Mouse (Mus musculus): ENCODE measurements around the gene Gabrr2.

The Gabrr2 gene

GRCm38 (mm10) chr4:33062981-33063380 is at the start of gene Gabrr2:
Gene Gabrr2, plus strand, starts transcription at chr4:33062999.
- no peak for DNase-seq (ENCODE audit: low read depth)

DNA sequence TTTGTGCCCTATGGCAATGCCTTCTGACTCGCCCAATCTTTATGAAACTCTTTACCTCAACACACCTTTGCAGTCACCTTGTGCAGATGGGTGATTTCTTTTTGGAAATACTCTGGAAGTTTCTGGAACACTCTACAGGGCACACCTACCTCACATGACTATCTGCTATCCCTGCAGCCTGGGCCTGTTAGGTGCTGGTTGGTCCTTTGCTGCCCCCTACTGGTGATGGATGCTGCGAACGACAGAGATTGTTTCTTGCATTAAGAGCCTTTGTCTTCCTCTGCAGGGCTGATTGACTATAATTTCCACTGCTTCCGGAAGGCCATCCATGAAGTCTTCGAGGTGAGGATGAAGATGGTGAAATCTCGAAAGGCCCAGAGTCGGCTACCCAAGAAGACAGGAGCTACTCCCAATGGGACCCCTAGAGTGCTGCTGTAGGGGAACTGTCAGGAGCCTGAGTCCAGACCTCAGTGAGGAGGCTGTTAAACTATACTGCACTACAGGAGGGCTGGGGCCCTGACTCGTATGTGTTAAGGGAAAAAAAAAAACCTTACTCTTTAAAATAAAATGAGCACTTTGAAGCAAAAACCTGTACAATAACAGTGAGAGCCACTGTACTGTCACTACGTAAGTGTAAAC is 44.3 kb upstream of the Gabrr2 start:
- peak; percentile 92 for DNase-seq (ENCODE audit: low read depth)

GRCm38 (mm10) chr4:33024420-33024819 is 38.4 kb upstream of the Gabrr2 start:
- DNase-seq (ENCODE audit: low read depth): no peak

GRCm38 (mm10) chr4:33029104-33029503 is 33.7 kb upstream of the Gabrr2 start:
- peak; percentile 51 for DNase-seq (ENCODE audit: low read depth)

- DNase-seq (ENCODE audit: low read depth): no peak
Measured at GRCm38 (mm10) chr4:33030264-33031194, 32.3 kb upstream of the Gabrr2 start.

GRCm38 (mm10) chr4:33031195-33031960 is 31.4 kb upstream of the Gabrr2 start, which contains the start of gene Ube2j1:
Gene Ube2j1, plus strand, starts transcription at chr4:33031416.
- peak; percentile 88 for DNase-seq (ENCODE audit: low read depth)

- DNase-seq (ENCODE audit: low read depth): peak; percentile 49
Measured at GRCm38 (mm10) chr4:33032045-33032444, 30.8 kb upstream of the Gabrr2 start.

- DNase-seq (ENCODE audit: low read depth): peak; percentile 62
Measured at GRCm38 (mm10) chr4:33033515-33033914, 29.3 kb upstream of the Gabrr2 start.

DNA sequence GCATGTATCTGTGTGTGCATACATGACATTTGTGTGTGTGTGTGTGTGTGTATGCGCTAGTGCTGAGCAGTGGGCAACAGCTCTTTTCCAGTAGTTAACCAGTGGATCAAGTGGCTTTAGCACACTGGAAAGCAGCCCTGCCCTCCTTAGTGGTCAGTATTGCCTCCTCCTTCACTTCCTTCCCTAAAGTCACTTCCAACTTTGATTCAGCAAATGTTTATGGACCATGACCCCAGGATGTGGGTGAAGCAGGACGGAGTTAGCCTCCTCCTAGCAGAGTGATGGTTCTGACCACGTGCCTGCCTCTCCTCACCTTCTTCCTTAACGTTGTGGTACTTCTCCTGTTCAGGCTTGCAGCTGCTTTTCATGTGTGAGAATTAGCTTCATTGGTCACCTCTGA is 23.0 kb upstream of the Gabrr2 start:
- no peak for DNase-seq (ENCODE audit: low read depth)

GRCm38 (mm10) chr4:33049601-33050000 is 13.2 kb upstream of the Gabrr2 start:
- DNase-seq (ENCODE audit: low read depth): no peak

GRCm38 (mm10) chr4:33052055-33052454 is 10.7 kb upstream of the Gabrr2 start:
- no peak for DNase-seq (ENCODE audit: low read depth)

DNA sequence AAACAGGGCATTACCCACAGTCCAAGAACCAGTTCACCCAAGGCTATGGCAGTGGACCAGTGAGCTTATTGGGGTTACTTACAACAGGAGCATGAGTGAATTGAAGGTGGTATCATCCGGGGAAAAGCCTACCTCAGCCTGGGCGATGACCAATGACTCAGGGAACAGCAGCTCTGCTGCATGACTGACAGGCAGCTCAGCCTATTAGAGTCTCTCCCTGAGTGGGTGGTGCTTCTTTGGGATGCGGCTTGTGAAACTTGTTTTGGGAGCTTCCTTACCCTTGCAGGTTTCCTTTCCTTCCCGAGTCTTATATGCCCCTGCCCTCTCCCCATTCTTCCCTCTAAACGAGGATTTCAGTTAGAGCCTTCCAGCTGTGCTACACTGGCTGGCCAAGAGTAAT is 10.1 kb upstream of the Gabrr2 start:
- peak; percentile 28 for DNase-seq (ENCODE audit: low read depth)

DNA sequence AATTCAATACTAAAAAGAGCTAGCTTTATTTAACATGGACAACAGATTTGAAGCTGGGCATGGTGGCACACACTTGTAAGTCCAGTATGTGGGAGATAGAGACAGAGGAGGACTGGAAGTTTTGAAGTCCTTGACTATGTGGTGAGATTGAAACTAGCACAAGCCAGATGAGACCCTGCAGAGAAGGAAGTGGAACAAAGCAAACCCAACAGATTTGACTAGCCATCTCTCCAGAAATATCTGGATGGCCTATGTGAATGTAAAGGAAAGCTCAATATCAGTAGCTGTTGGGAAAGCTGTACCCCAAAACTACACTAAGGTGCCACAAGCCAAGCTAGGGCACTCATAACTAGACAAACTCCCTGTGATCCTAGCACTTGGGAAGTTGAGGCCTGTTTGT is 8.4 kb upstream of the Gabrr2 start:
- DNase-seq (ENCODE audit: low read depth): no peak

DNA sequence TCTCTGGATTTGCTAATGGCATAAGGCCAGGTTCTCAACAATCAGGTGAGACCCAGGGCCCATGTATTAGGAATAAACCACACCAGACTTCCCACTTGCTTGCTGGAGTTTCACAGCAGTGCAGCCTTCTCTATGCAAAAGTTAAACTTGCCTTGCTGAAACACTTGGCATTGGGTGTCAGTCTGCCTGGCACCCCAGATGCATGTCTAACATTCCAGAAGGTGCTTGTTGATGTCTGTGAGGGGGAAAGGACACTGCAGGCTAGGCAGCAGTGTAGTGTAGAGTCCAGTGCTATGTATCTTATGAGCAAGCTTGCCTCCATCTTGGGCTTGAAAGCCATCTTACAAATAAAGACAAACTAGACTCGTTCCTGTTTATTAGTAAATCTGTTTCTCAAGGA is 6.5 kb upstream of the Gabrr2 start:
- no peak for DNase-seq (ENCODE audit: low read depth)

- DNase-seq (ENCODE audit: low read depth): no peak
Measured at GRCm38 (mm10) chr4:33057890-33058687, 4.7 kb upstream of the Gabrr2 start.

GRCm38 (mm10) chr4:33061158-33061557 is 1.6 kb upstream of the Gabrr2 start:
- DNase-seq (ENCODE audit: low read depth): no peak

DNA sequence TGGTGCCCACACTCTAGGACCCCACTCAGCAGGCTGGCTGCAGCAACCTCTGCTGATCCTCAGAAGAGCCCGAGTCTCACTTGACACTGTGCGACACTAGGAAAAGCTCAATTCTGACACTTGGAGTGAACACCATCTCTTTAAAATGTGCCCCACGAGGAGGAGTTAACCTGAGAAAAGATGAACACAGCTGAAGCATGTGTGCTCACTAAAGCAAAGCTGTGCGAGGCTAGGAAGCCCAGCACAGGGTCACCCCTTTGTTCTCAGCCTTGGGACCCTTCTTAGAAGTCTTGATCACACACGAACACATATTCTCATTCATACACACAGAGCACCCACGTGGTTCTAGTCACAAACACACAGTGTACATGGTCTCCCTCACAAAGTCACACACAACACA is 2.2 kb downstream of the Gabrr2 start:
- no peak for DNase-seq (ENCODE audit: low read depth)

DNA sequence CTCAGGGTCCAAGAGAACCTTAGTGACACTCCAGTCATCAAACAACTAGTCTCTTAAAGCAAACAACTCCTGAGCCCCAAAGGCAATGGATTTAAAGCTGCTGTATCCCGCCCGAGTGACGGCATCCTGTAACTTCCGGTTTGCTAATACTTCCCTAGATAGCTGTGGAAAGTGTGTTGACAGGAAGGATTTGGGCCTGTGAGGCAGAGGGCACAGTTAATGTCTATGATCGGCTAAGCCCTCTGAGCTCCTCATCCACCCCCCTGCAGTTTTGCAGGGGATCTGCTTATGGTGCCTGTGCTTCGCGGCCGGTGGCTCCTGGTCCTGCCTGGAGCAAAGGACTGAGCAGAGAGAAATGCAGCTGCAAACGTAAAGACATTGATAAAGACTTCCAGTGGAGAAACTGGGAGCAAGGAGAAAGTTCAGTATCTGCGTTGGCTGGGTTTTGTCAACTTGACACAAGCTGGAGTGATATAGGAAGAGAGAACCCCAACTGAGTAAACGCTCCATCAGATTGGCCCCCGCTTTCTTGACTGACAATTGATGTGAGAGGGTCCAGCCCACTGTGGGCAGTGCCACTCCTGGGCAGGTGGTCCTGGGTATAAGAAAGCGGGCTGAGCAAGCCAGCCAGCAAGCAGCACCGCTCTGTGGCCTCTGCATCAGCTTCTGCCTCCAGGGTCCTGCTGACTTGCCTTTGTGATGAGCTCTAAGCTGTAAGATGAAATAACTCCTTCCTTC is 3.6 kb downstream of the Gabrr2 start:
- DNase-seq (ENCODE audit: low read depth): no peak

GRCm38 (mm10) chr4:33067331-33067730 is 4.5 kb downstream of the Gabrr2 start:
- no peak for DNase-seq (ENCODE audit: low read depth)

- DNase-seq (ENCODE audit: low read depth): no peak
Measured at GRCm38 (mm10) chr4:33067826-33068225, 5.0 kb downstream of the Gabrr2 start.

DNA sequence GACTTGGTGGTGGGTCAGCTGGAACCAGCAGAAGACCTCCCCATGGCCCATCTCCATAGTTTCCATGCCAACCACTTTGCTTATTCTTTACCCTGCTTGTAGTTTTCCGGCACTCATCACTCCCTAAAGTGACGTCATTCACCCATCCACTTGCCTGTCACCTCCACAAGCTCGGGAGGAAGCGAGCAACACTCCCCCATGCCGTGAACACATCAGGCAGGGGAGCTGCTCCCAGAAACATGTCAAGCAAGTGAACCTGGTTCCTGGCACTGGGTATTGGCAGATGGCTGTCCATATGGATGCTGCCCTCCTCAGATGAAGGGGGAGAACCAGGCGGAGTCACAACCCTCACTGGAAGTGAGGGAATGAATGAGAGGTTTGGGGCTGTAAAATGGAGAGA is 6.1 kb downstream of the Gabrr2 start:
- no peak for DNase-seq (ENCODE audit: low read depth)
